Comparison of ENCODE assay signal across 25 mouse cellular contexts in genomic region chr9:101501036-101501435, GRCm38 (mm10).
DNase-seq lines count a peak whose midpoint lies in the region; ATAC-seq and TF ChIP-seq lines count a peak whose summit lies in the region.
"Had no signal": no experiment of that assay in that cellular context is flagged by ENCODE, and none has a peak within 500 bp of the region (broad histone marks: within the 10 kb centered on the region; RNA-seq: fewer than 3 reads in every experiment).

No protein-coding gene starts in this region.

- no peak overlapping the region for H3K4me3 ChIP-seq in limb, embryonic 14.5 days (replicated peaks; ENCODE audit: low read length)
- no peak overlapping the region for H3K4me3 ChIP-seq in limb, embryonic 10.5 days
- no peak overlapping the region for H3K4me3 ChIP-seq in myocyte
- H3K4me3 ChIP-seq: embryonic facial prominence, embryonic 15.5 days; forebrain, embryonic 12.5 days; heart, embryonic 10.5 days; heart, embryonic 15.5 days; hindbrain, embryonic 13.5 days had no signal

- H3K9me3 ChIP-seq in limb, embryonic 14.5 days (ENCODE audit: control insufficient read depth, low read length): no peaks in the 10 kb centered on the region
- no peaks in the 10 kb centered on the region for H3K9me3 ChIP-seq in limb, embryonic 10.5 days (replicated peaks)
- H3K9me3 ChIP-seq: embryonic facial prominence, embryonic 15.5 days; forebrain, embryonic 12.5 days; heart, embryonic 10.5 days; heart, embryonic 15.5 days; hindbrain, embryonic 13.5 days had no signal

- 83% methylated on average over 3 of the region's 3 CpGs for WGBS in limb, embryonic 14.5 days
- 87% methylated on average over 3 of the region's 3 CpGs for WGBS in limb, embryonic 10.5 days

- no peaks in the 10 kb centered on the region for H3K27me3 ChIP-seq in limb, embryonic 14.5 days (ENCODE audit: control insufficient read depth, insufficient read depth, low read length)
- H3K27me3 ChIP-seq in limb, embryonic 10.5 days (ENCODE audit: low read depth, poor library complexity, severe bottlenecking): no peaks in the 10 kb centered on the region
- H3K27me3 ChIP-seq in myocyte (ENCODE audit: control insufficient read depth, insufficient read depth, insufficient read length): no peaks in the 10 kb centered on the region
- H3K27me3 ChIP-seq: embryonic facial prominence, embryonic 15.5 days; forebrain, embryonic 12.5 days; heart, embryonic 15.5 days; hindbrain, embryonic 13.5 days had no signal

- H3ac ChIP-seq in myocyte (ENCODE audit: control insufficient read depth, insufficient read length): no peak overlapping the region

- no peak overlapping the region for H3K9ac ChIP-seq in limb, embryonic 14.5 days (ENCODE audit: low read depth, low read length, severe bottlenecking)
- H3K9ac ChIP-seq: embryonic facial prominence, embryonic 15.5 days; forebrain, embryonic 12.5 days; heart, embryonic 15.5 days; hindbrain, embryonic 13.5 days had no signal

- no peak overlapping the region for H3K27ac ChIP-seq in limb, embryonic 14.5 days (replicated peaks; ENCODE audit: low read depth, low read length)
- H3K27ac ChIP-seq in limb, embryonic 10.5 days: no peak overlapping the region
- H3K27ac ChIP-seq: embryonic facial prominence, embryonic 15.5 days; forebrain, embryonic 12.5 days; heart, embryonic 10.5 days; heart, embryonic 15.5 days; hindbrain, postnatal 0 days had no signal

- no peaks in the 10 kb centered on the region for H3K79me2 ChIP-seq in myocyte (ENCODE audit: control insufficient read depth, insufficient read depth)

- peak; percentile 2 for DNase-seq in adrenal gland, adult 2 months
- DNase-seq in adrenal gland, adult 18-20 months (ENCODE audit: low spot score in 2 of 2): no peak
- peak; percentile 8 for DNase-seq in limb, embryonic 14.5 days (ENCODE audit: low spot score)
- no peak for DNase-seq in limb, embryonic 10.5 days (ENCODE audit: low spot score)
- peak; percentile 1 for DNase-seq in NIH3T3 (ENCODE audit: low read depth)
- DNase-seq in urinary bladder, postnatal 36 days (ENCODE audit: low spot score in 2 of 2): no peak
- no peak for DNase-seq in neural tube, embryonic 10.5 days (ENCODE audit: extremely low spot score, low spot score)
- DNase-seq: adrenal gland, postnatal 25 days; cerebellum, adult 18-20 months; cerebellum, adult 9-11 months; cerebellum, postnatal 36 days; gastrocnemius, postnatal 14 days; heart, postnatal 14 days; kidney, adult 2 months had no signal

- TF ChIP-seq POLR2A in limb, embryonic 14.5 days (IDR thresholded peaks at IDR 0.05; ENCODE audit: borderline replicate concordance, extremely low read depth, insufficient read depth, insufficient read length): no peak
- TF ChIP-seq POLR2A in myocyte (IDR thresholded peaks at IDR 0.05; ENCODE audit: insufficient read length, low read depth): no peak

- no peak for ATAC-seq in limb, embryonic 14.5 days (ENCODE audit: low FRiP score, low read depth)
- ATAC-seq: CD4-positive, CD25-positive, alpha-beta regulatory T cell, adult 4 months; forebrain, embryonic 16.5 days; hindbrain, postnatal 0 days; intestine, embryonic 16.5 days had no signal

- no peaks in the 10 kb centered on the region for H3K36me3 ChIP-seq in limb, embryonic 14.5 days (ENCODE audit: control insufficient read depth, insufficient read depth, low read length)
- H3K36me3 ChIP-seq in limb, embryonic 10.5 days: no peaks in the 10 kb centered on the region
- H3K36me3 ChIP-seq in myocyte (ENCODE audit: control insufficient read depth, insufficient read depth): no peaks in the 10 kb centered on the region
- H3K36me3 ChIP-seq: embryonic facial prominence, embryonic 15.5 days; forebrain, embryonic 12.5 days; G1E; heart, embryonic 10.5 days; heart, embryonic 15.5 days; hindbrain, embryonic 13.5 days had no signal

- no peak overlapping the region for H3K4me2 ChIP-seq in limb, embryonic 14.5 days (replicated peaks; ENCODE audit: low read depth, low read length, severe bottlenecking)
- peak overlapping the region; percentile 87 for H3K4me2 ChIP-seq in myocyte (ENCODE audit: low read depth)
- H3K4me2 ChIP-seq: embryonic facial prominence, embryonic 15.5 days; forebrain, embryonic 12.5 days; heart, embryonic 15.5 days; hindbrain, embryonic 13.5 days had no signal

- no peaks in the 10 kb centered on the region for H3K4me1 ChIP-seq in limb, embryonic 14.5 days (ENCODE audit: control insufficient read depth, insufficient read depth, low read length)
- peaks cover 11% of the 10 kb centered on the region for H3K4me1 ChIP-seq in limb, embryonic 10.5 days
- H3K4me1 ChIP-seq: embryonic facial prominence, embryonic 15.5 days; heart, embryonic 15.5 days had no signal

TF ChIP-seq in myocyte, 11 proteins besides CTCF, POLR2A, EP300 and RAD21:
- TF ChIP-seq MYOG (IDR thresholded peaks at IDR 0.05; ENCODE audit: control insufficient read depth in 1 of 3, insufficient read depth in 1 of 3, insufficient read length in 2 of 3, low read depth in 2 of 3): no peak
- TF ChIP-seq CEBPB (IDR thresholded peaks at IDR 0.05; ENCODE audit: insufficient read depth, poor library complexity, severe bottlenecking): peak; percentile 87
- no peak for TF ChIP-seq SRF (IDR thresholded peaks at IDR 0.05; ENCODE audit: control insufficient read depth, insufficient read length, low read depth)
- TF ChIP-seq E2F4 (IDR thresholded peaks at IDR 0.05; ENCODE audit: insufficient read depth): no peak
- no peak for TF ChIP-seq TCF3 (IDR thresholded peaks at IDR 0.05; ENCODE audit: insufficient read length, low read depth)
- TF ChIP-seq POLR2AphosphoS2 (IDR thresholded peaks at IDR 0.05; ENCODE audit: insufficient read length, low read depth): no peak
- TF ChIP-seq TCF12 (IDR thresholded peaks at IDR 0.05; ENCODE audit: insufficient read depth, poor library complexity, severe bottlenecking): peak; percentile 1
- TF ChIP-seq REST (IDR thresholded peaks at IDR 0.05; ENCODE audit: insufficient read depth, insufficient read length): no peak
- TF ChIP-seq MYOD1 (IDR thresholded peaks at IDR 0.05; ENCODE audit: control insufficient read depth in 1 of 3, insufficient read length in 2 of 3, low read depth in 2 of 3): peak in 2 of 3 experiments; percentile 29 to 41
- peak; percentile 7 for TF ChIP-seq MAX (IDR thresholded peaks at IDR 0.05; ENCODE audit: low read depth)
- TF ChIP-seq USF1 (IDR thresholded peaks at IDR 0.05; ENCODE audit: low read depth): no peak

Comparison
In these comparisons a context has a peak if more than half of its experiments do, and no peak if none do; other contexts are left out.
1. DNase-seq: peak in adrenal gland, adult 2 months (single experiment), limb, embryonic 14.5 days (single experiment) and NIH3T3 (single experiment); none in adrenal gland, adult 18-20 months (0 of 2), limb, embryonic 10.5 days (single experiment), urinary bladder, postnatal 36 days (0 of 2) and neural tube, embryonic 10.5 days (single experiment).